Mouse (Mus musculus): ENCODE measurements around the gene Nrcam.
"Not testable (repeated sequence)": the region's sequence is repeated elsewhere in the genome, so short reads cannot be mapped to it uniquely, and the experiment has no call there.

Gene Nrcam

DNA sequence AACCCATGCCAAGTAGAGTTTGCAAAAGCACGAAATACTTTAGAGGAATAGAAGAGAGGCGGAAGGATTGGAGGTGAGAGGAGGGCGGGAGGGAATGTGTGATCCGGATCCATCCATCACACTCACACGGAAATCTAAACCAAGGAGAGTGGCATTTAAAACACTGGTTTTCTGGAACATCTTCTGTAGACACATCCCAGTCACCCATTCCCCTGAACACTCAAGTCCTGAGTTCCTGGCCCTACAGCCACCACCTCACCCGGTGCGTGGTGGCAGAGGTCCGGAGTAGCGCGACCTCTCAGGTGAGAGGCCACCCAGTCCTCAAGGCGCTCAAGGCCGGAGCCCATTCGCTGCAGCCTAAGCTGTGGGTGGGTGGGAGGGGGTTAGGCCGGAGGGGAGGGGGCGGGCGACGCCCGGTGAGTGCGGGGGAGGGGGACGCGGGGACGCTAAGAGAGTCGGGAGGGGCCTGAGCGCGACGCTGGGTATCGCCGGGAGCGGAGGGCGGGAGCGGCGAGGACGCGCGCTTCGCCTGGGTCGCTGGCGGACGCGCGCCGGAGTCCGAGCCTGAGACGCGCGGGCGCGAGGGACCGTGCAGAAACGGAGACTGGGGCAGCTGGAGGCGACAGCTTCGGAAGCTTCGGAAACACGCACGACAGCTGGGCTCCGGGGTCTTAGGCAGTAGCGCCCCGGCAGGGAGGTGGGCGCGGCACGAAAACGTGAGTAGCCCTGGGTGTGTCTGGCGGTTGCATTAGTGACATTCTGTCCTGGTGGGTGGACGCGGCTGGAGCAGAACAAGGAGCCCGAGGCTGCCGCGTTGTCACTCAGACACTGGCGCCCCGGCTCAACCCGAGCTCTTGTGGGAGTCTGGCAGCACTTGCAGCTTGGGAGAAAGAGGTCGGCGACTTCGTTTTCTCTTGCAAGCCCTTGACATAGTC, at the start of gene Nrcam:
Gene Nrcam (plus strand): TSS at position 505 of the 935 bp plus-strand sequence.
- no peak for DNase-seq (ENCODE audit: low read depth in 2 of 2, low spot score in 2 of 2)

DNA sequence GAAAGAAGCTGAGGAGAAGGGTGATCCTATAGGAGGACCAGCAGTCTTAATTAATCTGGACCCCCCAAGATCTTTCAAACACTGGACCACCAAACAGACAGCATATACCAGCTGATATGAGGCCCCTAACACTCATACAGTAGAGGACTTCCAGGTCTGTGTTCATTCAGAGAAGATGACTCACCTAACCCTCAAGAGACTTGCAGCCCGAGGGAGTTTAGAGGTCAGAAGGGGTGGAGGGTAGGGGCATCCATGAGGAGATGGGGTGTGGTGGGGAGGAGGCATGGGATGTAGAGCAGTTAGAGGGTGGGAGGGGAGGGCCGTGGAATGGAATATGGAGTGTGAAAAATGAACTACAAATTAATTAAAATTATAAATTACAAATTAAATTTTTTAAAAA, 48.5 kb upstream of the Nrcam start:
- DNase-seq (ENCODE audit: low read depth in 2 of 2, low spot score in 2 of 2), result not testable (repeated sequence)

DNA sequence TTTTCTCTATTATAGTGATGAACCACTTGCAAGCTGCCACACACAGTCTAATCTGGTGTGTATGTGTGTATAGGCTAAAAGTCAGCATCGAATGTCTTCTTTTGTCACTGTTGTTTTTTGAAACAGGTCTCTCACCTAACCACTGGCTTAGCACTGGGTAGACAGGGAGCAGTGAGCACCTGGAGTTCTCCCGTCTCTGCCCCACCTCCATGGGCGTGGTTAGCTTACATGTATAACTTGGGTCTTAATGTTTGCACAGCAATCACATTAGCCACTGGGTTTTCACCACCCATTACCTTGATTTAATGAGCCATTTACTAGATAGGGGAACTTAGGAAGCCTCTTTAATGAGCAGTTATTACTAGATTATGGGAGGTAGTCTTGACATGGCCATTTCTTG, 47.2 kb upstream of the Nrcam start:
- no peak for DNase-seq (ENCODE audit: low read depth in 2 of 2, low spot score in 2 of 2)

DNA sequence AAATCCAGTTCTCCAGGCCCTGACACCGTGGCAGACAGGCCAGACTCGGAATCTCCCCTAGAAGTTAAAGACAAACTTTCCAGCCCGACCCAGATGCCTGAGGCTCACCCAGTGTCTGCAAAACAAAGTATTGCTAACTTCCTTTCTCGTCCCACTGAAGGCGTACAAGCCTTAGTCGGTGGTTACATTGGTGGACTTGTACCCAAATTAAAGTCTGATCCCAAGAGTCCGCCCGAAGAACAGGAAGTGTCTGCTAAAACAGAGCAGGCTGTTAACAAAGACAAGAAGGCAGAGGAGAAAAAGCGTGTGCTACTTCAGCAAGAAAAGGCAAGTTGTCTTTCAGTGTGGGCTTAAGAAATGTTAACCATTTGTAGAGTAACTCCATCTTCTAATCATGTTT, 45.3 kb upstream of the Nrcam start:
- DNase-seq (ENCODE audit: low read depth in 2 of 2, low spot score in 2 of 2), result no peak

DNA sequence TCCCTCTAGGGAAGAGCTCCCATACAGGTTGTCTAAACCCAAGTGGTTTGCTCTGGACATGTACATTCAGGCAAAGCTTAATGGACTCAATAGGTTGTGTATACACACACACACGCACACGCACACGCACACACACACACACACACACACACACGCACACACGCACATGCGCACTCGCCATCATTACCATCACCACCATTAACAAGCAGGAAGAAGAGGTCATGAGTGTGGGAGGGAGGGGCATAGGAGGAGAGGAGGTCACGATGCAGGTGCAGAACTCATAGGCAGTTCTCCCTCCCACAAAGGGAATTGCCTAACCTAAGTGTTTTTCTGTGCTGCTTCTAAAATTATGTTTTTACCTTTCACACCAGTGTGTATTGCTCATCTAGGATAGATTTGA, 41.7 kb upstream of the Nrcam start:
- DNase-seq (ENCODE audit: low read depth in 2 of 2, low spot score in 2 of 2), result no peak

DNA sequence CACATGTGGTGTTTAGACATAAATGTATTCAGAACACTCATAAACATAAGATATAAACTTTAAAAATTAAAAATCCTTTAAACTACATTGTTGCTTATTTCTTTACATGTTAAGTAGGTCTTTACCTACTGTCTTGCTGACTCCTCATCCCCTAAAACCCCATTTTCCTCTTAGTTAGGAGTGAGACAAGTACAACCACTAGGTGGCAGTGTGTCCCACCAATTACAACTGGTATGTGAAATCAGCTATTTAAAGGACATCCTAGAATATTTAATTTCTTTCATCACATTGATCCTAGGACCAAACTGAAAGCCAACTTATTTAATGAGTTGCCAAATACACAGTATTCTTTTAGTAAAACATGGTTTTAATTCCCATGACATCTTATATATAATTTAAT, 36.4 kb upstream of the Nrcam start:
- peak; percentile 49 to 66 for DNase-seq (ENCODE audit: low read depth in 2 of 2, low spot score in 2 of 2)

DNA sequence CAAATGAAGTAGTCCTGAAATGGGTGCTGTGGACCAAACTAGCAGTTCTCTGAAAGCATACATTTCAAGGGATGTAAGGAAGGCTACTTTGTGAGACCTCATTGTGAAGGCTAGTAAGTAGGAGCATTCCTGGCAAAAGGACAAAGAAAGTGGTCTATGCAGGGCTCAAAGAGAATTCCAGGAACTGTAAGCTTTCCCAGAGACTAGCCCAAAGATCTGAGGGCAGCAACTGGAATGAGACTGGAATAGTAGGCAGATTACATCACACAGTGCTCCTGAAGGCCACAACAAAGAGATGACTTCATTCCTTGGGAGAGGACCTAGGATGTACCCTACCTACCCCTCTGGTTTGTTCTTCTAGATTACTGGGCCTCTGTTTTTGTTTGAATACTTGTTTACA, 27.9 kb upstream of the Nrcam start:
- DNase-seq (ENCODE audit: low read depth in 2 of 2, low spot score in 2 of 2), result no peak

DNA sequence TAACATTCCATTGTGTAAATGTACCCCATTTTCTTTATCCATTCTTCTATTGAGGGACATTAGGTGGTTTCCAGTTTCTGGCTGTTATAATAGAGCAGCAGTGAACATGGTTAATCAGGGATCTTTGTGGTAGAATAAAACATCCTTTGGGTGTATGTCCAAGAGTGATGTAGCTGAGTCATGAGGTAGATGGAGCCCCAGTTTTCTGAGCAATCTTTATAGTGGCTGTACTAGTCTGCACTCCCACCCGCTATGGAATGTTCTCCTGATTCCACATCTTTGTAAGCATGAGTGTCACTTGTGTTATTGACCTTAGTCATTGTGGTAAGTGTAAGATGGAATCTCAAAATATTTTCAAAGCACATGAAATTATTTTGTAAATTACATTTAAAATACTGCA, 24.7 kb upstream of the Nrcam start:
- no peak for DNase-seq (ENCODE audit: low read depth in 2 of 2, low spot score in 2 of 2)

DNA sequence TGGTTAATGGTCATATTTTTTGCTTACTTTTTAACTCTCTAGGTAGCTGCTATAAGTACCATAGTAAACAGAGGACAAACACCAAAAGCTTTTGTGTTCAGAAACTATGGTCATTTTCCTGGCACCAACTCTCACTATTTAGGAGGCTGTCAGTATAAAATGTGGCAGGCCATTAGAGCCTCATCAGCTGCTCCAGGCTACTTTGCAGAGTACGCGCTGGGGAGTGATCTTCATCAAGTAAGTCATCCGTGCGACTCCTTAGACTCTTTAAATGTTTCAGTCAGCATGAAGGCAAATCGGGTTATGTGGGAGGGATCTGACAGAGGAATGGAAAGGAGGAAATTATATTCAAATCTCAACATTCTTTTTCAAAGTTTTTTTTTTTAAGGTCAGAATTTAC, 23.8 kb upstream of the Nrcam start:
- no peak for DNase-seq (ENCODE audit: low read depth in 2 of 2, low spot score in 2 of 2)

DNA sequence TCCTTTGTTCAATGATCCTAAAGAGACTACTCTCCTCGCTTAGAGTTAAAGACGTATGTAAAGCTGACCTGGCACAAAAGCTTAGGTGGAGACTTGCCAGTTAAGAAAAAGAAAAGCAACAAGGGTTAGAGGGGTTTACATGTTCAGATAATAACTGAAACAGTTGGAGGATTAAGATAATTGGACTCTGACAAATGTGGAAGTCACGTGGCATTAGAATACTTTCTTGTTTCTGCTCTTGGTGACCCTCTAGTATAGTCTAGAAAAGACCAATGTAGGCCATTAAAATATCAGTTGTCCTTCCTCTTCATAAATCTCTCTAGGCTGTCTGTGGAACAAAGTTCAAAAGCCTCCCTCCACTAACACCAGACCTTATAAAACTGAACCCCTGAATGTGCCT, 20.5 kb upstream of the Nrcam start:
- DNase-seq (ENCODE audit: low read depth in 2 of 2, low spot score in 2 of 2), result no peak

DNA sequence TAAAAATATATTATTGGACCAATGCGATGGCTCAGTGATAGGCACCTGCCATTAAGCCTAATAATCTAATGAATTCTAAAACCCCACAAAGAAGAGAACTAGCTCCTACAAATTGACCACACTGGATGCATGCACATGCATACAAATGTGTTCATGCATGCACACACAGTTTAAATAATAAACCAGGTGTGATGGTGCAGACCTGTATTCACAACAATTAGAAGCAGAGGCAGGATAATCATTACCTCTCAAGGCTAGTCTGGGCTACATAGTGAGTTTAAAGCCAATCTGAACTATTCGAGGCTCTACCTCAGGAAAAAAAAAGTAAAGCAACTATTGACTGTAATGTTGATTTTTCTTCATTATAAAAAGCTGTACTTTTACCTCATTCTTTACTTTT, 13.5 kb upstream of the Nrcam start:
- DNase-seq (ENCODE audit: low read depth in 2 of 2, low spot score in 2 of 2), result no peak

DNA sequence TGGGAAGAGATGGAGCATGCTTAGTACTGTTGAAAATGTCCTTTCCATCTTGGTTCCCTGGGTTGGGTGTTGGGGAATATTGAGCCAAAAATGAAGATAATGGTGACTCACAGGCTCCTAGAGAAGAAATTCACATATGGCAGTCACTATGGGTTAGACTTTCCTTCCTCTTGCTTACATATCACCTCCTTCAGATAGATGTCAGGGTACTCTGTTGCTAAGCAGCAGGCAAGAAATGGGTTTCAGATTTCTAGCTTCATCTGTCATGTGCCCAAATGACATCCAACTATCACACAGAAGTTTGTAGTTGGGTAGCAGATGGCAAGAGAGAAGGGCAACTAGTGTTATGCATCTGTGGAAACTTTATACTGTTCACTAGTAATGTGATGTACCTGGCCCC, 3.6 kb upstream of the Nrcam start:
- DNase-seq (ENCODE audit: low read depth in 2 of 2, low spot score in 2 of 2), result no peak

DNA sequence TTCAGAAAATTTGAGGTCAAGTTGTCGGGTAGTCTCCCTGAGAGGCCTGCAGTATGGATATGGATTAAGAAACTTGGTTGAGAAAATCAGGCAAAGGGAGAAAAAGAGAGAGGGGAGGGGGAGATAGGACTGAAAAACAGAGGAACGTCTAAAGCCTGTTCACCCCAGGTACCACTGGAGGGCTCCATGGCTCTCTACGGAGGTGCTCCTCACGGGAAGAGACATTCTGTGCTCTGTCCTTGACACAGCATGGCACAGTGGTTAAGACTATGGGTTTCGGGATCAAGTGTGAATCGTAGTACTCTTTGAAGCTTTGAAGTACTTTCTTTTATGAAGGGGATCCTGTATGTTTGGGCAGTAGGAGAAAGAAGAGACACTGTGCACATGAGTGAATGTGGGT, 1.2 kb upstream of the Nrcam start:
- DNase-seq (ENCODE audit: low read depth in 2 of 2, low spot score in 2 of 2), result no peak

DNA sequence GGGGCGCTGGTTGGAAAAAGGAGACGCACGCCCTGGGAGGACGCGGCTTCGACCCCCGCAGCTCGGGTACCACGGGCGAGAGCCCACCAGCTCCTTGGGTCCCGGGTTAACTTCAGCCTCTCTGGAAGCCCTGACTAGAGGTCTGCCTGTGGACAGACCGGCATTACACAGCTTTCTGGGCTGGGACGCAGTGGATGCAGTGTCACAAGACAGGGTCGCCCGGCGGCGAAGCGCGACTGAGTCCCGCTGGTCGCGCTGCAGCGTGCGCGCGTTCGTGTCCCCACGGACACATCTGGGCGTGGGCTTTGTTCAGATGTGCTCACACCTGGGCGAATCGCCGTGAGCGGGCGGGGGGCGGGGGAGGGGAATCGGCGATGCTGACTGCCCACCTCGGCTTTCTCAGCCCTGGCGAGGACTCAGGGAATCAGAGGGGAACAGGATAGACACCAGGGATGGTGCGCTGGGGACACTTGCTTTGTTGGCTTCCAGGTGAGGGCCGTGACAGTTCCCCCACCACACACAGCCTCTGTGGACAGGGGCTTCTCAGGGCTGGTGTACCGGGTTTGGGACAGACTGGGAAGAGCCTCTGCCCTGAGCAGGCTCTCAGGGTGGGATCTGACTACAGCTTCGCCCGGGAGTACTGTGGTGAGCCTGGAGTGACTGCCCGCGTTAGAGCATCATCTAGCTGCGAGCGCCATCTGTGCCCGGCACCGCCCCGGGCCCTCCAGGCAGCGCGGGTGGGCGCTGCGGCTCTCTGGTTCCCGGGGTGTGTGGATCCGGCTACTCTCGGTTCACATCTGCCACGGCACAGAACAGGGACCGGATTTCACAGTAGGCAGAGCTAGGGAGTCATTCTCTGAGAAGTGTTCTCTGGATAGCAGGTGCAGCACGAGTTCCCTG, 881 bp downstream of the Nrcam start:
- no peak for DNase-seq (ENCODE audit: low read depth in 2 of 2, low spot score in 2 of 2)

DNA sequence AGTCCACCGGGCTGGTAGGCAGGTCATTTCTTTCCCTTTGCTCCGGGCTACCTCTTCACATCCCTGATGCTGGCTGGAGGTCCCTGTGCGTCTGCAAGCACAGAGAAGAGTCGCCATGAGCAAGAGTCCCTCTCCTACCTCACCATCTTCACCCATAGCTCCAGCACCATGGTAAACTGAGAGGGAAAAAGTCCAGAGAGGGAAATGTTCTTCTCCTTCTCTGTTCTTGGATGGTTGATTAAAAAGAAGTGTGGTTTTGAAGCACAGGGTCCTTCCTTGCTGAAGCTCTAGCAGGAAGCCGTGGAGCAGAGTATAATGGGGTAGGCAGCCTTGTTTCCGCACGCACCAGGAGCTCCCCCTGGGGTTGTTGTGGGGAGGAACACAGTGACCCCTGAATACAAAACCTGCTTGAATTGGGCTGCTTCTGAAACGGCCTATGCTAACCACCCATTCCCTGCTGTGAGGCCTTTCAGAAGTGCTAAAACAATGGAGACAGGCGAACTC, 1.6 kb downstream of the Nrcam start:
- no peak for DNase-seq (ENCODE audit: low read depth in 2 of 2, low spot score in 2 of 2)

DNA sequence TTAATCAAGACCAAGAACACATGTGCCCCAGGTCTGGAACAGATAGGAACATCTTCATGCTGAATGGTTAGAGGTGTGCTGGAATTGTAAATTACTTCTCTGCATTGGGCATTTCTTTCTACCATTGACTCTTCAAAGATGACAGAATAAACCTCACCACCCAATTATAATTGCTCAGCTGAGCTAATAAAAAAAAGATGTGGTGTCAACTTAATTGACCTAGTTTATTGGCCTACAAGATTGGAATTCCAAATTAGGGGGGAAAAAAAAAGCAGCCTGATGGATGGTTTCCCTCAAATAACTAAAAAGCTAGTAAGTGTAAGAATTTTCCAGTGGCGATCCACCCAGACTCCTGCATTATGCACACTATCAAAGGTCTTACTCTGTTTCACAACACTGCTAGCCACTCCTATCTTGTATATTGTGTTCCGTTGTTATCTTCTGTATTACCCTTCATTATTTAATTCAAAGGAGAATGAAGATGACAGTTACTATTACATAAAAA, 8.5 kb downstream of the Nrcam start:
- no peak for DNase-seq (ENCODE audit: low read depth in 2 of 2, low spot score in 2 of 2)

DNA sequence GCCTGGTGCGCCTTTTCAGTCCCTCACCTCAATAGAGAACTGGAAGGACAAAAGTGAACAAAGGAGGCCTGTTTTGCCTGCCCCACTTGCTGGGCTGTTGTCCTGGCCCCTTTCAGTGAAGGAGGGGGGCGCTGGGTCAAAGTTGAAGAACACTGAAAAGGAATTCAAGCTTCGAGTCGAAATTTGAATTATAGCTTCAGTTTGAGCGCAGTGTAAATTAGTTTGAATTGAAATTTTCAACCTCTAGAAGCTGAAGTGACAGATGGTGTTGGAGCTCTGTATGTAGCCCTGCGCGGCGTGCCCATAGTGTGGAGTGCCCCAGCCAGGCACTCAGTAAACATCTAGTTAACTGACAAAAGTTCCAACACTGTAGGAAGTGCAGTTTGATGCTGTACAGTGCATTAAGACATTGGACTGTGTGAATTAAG, 9.5 kb downstream of the Nrcam start:
- no peak for DNase-seq (ENCODE audit: low read depth in 2 of 2, low spot score in 2 of 2)

DNA sequence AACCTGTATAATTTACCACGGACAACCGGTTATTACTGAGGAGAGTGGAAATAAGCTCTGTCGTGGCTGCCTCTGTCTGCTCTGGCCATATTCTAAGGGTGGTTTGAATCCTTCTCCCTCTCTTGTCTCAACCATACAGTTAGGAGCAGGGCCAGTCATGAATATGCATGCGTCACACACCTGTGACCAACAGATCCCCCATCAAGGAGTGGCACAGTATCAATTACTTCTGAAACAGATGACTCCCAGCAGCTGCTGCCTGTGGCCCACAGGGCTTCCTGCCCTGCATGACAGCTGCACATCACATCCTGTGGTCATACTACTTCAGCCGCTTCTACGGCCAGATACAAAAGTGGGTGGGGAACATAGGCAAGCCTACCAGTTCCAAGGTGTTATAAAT, 15.4 kb downstream of the Nrcam start:
- no peak for DNase-seq (ENCODE audit: low read depth in 2 of 2, low spot score in 2 of 2)

DNA sequence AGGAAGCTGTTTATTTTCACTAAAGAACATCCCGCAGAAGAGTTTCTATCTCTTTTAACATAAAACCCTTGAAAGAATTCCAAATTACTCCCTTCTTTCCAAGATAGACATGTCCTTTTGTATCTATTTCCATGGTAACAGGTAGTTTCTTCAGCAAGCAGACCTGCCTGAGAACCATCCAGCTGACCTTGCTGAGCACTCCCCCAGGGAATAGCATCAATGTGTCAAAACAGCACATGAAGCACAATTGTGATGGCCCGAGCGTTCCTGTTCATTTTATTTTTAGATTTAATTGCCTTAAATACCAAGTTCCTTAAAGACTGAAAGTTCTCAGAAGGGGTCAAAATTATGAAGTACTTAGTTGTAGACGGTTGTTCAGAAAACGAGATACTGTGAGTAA, 16.6 kb downstream of the Nrcam start:
- DNase-seq (ENCODE audit: low read depth in 2 of 2, low spot score in 2 of 2), result no peak

DNA sequence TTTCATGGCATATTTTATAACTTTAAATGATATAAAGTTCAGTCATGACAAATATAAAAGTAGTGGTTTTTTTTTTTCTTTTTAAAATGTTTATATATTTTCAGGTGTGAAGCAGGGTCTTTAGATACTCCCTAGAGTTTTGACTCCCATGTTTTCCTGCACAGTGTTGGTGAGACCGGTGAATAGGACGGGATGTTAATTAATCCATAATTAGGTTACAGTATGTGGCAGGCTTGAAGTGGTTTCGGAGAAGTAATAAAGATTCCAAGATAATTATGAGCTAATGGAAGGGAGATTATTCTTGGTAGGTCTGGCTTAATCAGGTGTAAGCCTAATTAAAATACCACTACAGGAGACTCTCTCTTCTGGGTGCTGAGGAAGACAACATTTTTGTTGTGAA, 17.5 kb downstream of the Nrcam start:
- no peak for DNase-seq (ENCODE audit: low read depth in 2 of 2, low spot score in 2 of 2)

DNA sequence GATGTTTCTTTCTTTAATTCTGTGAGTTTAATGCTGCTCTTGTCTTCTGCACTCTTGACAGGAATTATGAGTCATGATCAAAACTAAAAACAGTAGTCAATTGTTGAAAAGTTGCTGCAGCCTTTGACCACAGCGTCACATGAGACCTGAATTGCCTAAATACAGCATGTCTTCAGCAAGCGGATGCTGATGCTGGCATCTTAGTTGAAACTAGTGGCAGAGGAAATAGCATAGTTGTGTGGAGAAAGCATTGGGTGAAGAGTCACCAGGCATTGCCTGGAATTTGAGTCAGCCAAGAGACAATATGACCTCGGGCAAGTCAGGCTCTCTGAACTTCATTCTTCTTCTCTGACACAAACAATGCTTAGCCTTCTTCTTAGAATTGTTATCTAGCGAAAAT, 26.4 kb downstream of the Nrcam start:
- no peak for DNase-seq (ENCODE audit: low read depth in 2 of 2, low spot score in 2 of 2)

DNA sequence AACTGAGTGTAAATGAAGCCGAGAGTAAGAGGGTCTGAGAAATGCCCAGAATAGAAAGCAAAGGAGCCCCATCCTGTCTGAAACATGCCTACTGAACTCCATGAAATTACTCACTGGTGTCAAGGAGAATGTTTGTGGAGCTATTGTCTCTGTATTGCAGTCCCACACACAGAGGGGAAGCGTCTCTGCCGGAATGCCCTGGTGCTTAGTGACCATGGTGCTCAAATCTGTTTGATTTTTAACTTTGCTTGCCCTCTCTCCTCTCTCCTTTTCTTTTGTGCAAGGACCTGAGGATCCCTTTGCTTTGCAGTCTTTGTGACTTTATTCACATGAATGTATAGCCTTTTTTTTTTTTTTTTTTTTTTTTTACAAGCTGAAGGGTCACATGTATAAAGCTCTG, 28.8 kb downstream of the Nrcam start:
- DNase-seq (ENCODE audit: low read depth in 2 of 2, low spot score in 2 of 2), result no peak
